Mouse (Mus musculus) limb, embryonic 10.5 days (tissue): ENCODE measurements at regions not wholly inside any gene's neighbourhood (a gene's known extent, or its start where the extent isn't known, plus 50 kb on each side); places are given as distances from the start of the nearest gene placed in this dataset.

Experiments
- DNase-seq: peaks from one replicate; pipeline ENCODE4 v3.0.0-alpha.2; 2017; ENCODE audit warnings: low spot score
- H3K27ac ChIP-seq: fragments of 300-500 bp; sonication (generic); 2 replicates; pipeline ENCODE4 v1.5.1; 2016; ENCODE audit warnings: mild to moderate bottlenecking
- H3K27me3 ChIP-seq: fragments of 300-500 bp; sonication (generic); 2 replicates; pipeline ENCODE4 v1.6.1; 2016; ENCODE audit warnings: low read depth, mild to moderate bottlenecking; ENCODE audit not compliant: poor library complexity, severe bottlenecking
- H3K36me3 ChIP-seq: fragments of 300-500 bp; sonication (generic); 2 replicates; pipeline ENCODE4 v1.6.1; 2016; ENCODE audit warnings: mild to moderate bottlenecking, moderate library complexity
- H3K4me1 ChIP-seq: fragments of 300-500 bp; sonication (generic); 2 replicates; pipeline ENCODE4 v1.6.1; 2016
- H3K4me3 ChIP-seq: fragments of 300-500 bp; sonication (generic); 2 replicates; pipeline ENCODE4 v1.5.1; 2016; ENCODE audit warnings: mild to moderate bottlenecking, moderate library complexity
- H3K9me3 ChIP-seq: fragments of 300-500 bp; sonication (generic); replicated peaks from 2 replicates; pipeline ENCODE4 v1.6.1; 2016; ENCODE audit warnings: mild to moderate bottlenecking
- WGBS: fragments of 180-500 bp; shearing (Covaris S2); methylation state at CpG from one replicate; pipeline ENCODE4 v1.1.7; 2016; 5-methylcytosine and 5-hydroxymethylcytosine counted together

DNA sequence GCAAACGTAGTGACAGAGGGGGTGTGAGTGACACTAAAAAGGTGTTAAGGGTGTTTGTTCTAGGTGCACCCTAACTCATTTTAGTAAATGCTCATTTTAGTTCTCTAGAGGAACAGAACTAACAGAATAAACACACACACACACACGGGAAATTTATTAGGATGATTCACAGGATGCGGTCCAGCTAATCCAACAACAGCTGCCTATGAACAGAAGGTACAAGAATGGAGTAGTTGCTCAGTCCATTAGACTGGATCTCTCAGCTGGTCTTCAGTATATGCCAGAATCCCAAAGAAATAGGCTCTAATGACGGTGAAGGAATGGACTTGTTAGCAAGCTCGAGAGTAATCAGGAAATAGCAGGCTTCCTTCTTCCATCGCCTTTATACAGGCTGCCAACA, 171.1 kb downstream of the Fndc1 start:
- Histone ChIP-seq H3K27me3 (no peaks in the 10 kb centered on the region), H3K9me3 (no peaks in the 10 kb centered on the region), H3K27ac (no peak overlapping the region), H3K4me3 (no peak overlapping the region), H3K4me1 (no peaks in the 10 kb centered on the region), H3K36me3 (no peaks in the 10 kb centered on the region)
- DNase-seq = no peak
- WGBS = 95% methylated on average over 6 of the region's 6 CpGs

GRCm38 (mm10) chr17:7654064-7654564, 173.0 kb downstream of the Fndc1 start:
- Histone ChIP-seq H3K4me3 (no peak overlapping the region), H3K4me1 (no peaks in the 10 kb centered on the region), H3K9me3 (no peaks in the 10 kb centered on the region), H3K27ac (no peak overlapping the region), H3K27me3 (no peaks in the 10 kb centered on the region), H3K36me3 (no peaks in the 10 kb centered on the region)
- no peak for DNase-seq
- WGBS = 74% methylated on average over 7 of the region's 7 CpGs

GRCm38 (mm10) chr17:7652037-7652436, 175.1 kb downstream of the Fndc1 start:
- H3K4me1 ChIP-seq = no peaks in the 10 kb centered on the region
- H3K27ac ChIP-seq = no peak overlapping the region
- H3K36me3 ChIP-seq = no peaks in the 10 kb centered on the region
- DNase-seq = no peak
- no peaks in the 10 kb centered on the region for H3K9me3 ChIP-seq
- 78% methylated on average over 1 of the region's 1 CpGs for WGBS
- H3K4me3 ChIP-seq = no peak overlapping the region
- no peaks in the 10 kb centered on the region for H3K27me3 ChIP-seq

GRCm38 (mm10) chr17:7650417-7650816, 176.7 kb downstream of the Fndc1 start:
- Histone ChIP-seq H3K9me3 (no peaks in the 10 kb centered on the region), H3K27ac (no peak overlapping the region), H3K4me1 (no peaks in the 10 kb centered on the region), H3K4me3 (no peak overlapping the region), H3K27me3 (no peaks in the 10 kb centered on the region), H3K36me3 (no peaks in the 10 kb centered on the region)
- no peak for DNase-seq
- WGBS = 87% methylated on average over 4 of the region's 4 CpGs

DNA sequence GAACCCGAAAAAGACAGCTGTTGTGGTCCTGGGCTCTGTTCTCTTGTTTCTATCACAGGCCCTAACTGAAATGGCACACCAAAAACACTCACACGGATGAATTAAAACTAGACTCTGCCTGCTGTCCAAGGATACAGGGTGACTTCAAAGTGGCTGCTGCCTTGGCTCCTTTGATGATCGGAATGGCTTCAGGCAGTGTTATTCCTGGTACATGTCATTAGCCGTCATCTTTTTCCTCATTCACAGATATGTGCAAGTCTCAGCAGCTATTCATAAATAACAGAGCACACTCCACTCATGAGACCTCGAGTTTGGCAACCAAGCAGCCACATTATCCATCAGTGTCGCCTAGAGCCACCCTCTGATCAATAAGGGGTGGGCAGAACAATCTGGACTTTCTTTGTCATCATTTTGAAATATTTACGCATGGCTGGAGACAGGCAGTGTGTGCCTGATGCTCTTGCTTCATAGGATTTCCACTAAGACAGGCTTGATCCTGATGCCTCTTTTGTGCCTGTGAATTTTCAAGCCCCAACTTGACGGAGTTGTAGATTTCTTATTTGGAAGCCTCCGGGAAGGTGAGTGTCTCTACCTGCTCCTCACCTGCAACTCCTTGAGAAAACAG, 182.1 kb downstream of the Fndc1 start:
- H3K4me3 ChIP-seq = no peak overlapping the region
- peaks cover 4% of the 10 kb centered on the region; the same call in 1 of the 2 replicates for H3K4me1 ChIP-seq
- no peak for DNase-seq
- H3K9me3 ChIP-seq = no peaks in the 10 kb centered on the region
- no peaks in the 10 kb centered on the region for H3K27me3 ChIP-seq
- no peaks in the 10 kb centered on the region for H3K36me3 ChIP-seq
- no peak overlapping the region for H3K27ac ChIP-seq
- 73% methylated on average over 9 of the region's 9 CpGs for WGBS

GRCm38 (mm10) chr17:7643640-7644039, 183.5 kb downstream of the Fndc1 start:
- no peak overlapping the region for H3K4me3 ChIP-seq
- H3K36me3 ChIP-seq = no peaks in the 10 kb centered on the region
- H3K27me3 ChIP-seq = no peaks in the 10 kb centered on the region
- H3K27ac ChIP-seq = no peak overlapping the region
- WGBS = 93% methylated on average over 4 of the region's 4 CpGs
- no peaks in the 10 kb centered on the region for H3K9me3 ChIP-seq
- H3K4me1 ChIP-seq = peaks cover 4% of the 10 kb centered on the region; the same call in 1 of the 2 replicates
- DNase-seq = no peak

DNA sequence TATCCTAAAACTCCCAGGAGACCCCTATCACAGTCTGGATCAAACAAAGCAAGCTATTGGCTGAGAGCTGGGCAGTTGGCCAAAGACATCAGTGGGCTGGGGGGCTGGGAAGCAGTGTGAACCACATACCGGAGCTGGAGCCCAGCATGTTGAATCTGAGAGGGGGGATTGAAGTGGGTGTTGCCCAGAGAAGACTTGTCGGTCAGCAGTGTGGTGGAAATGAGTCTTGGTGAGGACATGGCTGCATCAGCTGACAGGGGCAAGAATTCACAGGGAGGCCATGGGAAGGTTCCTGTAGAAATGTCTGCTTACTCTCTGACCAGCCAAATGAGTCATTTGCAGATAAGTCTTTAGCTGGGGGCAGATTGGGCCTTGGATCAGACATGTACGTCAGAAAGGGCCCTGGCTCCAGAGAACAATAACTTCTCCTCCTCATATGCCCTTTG, 184.6 kb downstream of the Fndc1 start:
- Histone ChIP-seq H3K36me3 (no peaks in the 10 kb centered on the region), H3K4me1 (peaks cover 4% of the 10 kb centered on the region; the same call in 1 of the 2 replicates), H3K27me3 (no peaks in the 10 kb centered on the region), H3K4me3 (no peak overlapping the region), H3K9me3 (no peaks in the 10 kb centered on the region), H3K27ac (no peak overlapping the region)
- no peak for DNase-seq
- WGBS = 50% methylated on average over 3 of the region's 3 CpGs

GRCm38 (mm10) chr17:7634291-7634664, 192.8 kb downstream of the Fndc1 start:
- no peak overlapping the region for H3K4me3 ChIP-seq
- no peak overlapping the region for H3K27ac ChIP-seq
- WGBS = 80% methylated on average over 5 of the region's 5 CpGs
- H3K36me3 ChIP-seq = no peaks in the 10 kb centered on the region
- H3K9me3 ChIP-seq = no peaks in the 10 kb centered on the region
- no peaks in the 10 kb centered on the region for H3K4me1 ChIP-seq
- no peak for DNase-seq
- no peaks in the 10 kb centered on the region for H3K27me3 ChIP-seq

DNA sequence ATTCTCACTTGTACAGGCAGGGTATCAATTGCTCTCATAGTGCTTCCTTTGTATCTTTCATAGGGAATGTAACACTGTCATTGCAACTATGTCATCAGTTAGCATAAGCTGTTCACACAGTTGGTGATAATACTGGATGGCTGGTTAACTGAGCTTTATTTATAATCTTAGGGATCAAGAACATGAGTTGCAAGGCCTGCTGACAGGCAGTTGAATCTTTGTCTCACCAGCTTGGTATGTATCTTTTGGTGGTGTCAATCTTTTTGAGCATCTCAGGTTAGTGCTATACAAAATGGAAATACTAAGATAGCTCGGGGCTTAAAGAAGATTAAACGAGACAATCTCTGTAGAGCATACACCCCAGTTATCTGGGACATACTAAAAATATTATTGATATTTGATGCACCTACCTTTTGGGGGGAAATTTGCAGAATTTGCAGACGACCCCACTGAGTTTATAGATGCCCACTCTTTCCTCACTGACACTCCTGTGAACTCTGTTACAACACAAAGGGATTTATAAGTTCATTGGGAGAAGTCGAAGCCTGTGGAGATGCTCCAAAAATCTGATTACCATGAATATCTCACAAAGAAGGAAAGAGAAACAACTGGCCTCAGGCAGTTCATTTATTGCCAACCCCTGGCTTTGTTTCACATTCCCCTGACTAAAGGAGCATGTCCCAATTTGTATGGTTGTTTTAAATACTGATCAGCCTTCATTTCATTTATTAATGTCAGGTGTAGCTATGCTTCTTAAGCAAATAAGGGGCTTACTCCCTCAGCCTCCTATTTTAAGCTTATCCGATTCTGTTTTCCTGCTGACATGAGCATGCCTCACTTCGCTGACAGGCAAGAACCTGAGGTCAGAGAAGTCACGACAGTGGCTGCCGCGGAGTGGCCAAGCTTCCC, 193.5 kb downstream of the Fndc1 start:
- no peaks in the 10 kb centered on the region for H3K4me1 ChIP-seq
- H3K4me3 ChIP-seq = no peak overlapping the region
- H3K27ac ChIP-seq = no peak overlapping the region
- H3K27me3 ChIP-seq = no peaks in the 10 kb centered on the region
- WGBS = 78% methylated on average over 9 of the region's 9 CpGs
- no peaks in the 10 kb centered on the region for H3K9me3 ChIP-seq
- no peak for DNase-seq
- no peaks in the 10 kb centered on the region for H3K36me3 ChIP-seq

DNA sequence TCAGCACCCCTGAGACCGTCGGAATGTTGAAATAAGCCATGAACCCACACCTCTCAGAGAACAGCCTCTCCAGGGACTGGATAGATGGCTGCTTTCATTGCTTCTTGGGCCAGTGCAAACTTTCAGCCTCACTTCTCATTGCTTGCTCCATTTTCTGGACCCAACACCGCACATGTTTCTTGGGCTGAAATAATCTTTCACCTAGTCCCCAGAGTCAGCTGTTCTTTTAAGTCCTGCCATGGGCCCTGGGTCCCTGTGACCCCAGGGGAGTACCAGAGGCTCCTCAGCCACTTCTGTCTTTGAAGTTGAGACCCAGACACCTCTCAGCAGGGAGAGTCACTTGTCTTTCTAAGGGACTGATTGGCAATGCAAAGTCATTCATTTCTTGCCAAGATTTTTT, 201.4 kb downstream of the Fndc1 start:
- Histone ChIP-seq H3K9me3 (no peaks in the 10 kb centered on the region), H3K36me3 (no peaks in the 10 kb centered on the region), H3K4me3 (no peak overlapping the region), H3K4me1 (no peaks in the 10 kb centered on the region), H3K27ac (no peak overlapping the region), H3K27me3 (no peaks in the 10 kb centered on the region)
- no peak for DNase-seq
- 80% methylated on average over 3 of the region's 3 CpGs for WGBS

- no peak overlapping the region for H3K4me3 ChIP-seq
- H3K27me3 ChIP-seq = no peaks in the 10 kb centered on the region
- H3K9me3 ChIP-seq = no peaks in the 10 kb centered on the region
- no peak overlapping the region for H3K27ac ChIP-seq
- no peaks in the 10 kb centered on the region for H3K4me1 ChIP-seq
- WGBS = 85% methylated on average over 3 of the region's 3 CpGs
- no peaks in the 10 kb centered on the region for H3K36me3 ChIP-seq
- DNase-seq = no peak
These were observed 203.7 kb downstream of the Fndc1 start for GRCm38 (mm10) chr17:7623392-7623791.

DNA sequence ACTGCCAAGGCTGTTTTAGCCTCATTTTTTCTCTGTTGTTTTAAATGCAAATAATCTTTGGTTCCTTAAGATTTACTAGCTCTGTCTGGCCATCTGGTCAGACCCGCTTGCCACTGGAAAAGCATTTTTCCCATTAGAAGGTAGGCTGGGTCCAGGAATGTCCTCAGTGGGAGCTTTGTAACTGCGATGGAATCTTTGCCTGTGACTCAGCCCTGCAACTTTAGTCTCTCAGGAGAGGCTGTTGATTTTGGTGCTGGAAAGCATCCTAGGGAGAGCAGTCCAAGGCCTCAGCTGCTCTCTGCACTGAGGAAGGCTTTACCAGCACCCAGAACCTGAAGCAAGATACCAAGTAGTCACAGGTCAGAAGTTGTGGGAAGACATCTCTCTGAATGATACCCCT, 205.8 kb downstream of the Fndc1 start:
- Histone ChIP-seq H3K27ac (no peak overlapping the region), H3K27me3 (no peaks in the 10 kb centered on the region), H3K4me3 (no peak overlapping the region), H3K36me3 (no peaks in the 10 kb centered on the region), H3K9me3 (no peaks in the 10 kb centered on the region), H3K4me1 (no peaks in the 10 kb centered on the region)
- WGBS = 90% methylated on average over 2 of the region's 2 CpGs
- DNase-seq = no peak

- H3K4me3 ChIP-seq = no peak overlapping the region
- H3K27ac ChIP-seq = no peak overlapping the region
- H3K4me1 ChIP-seq = no peaks in the 10 kb centered on the region
- DNase-seq = no peak
- H3K27me3 ChIP-seq = no peaks in the 10 kb centered on the region
- no peaks in the 10 kb centered on the region for H3K36me3 ChIP-seq
- no peaks in the 10 kb centered on the region for H3K9me3 ChIP-seq
These were observed 206.9 kb downstream of the Fndc1 start for GRCm38 (mm10) chr17:7620166-7620565.
